Mouse (Mus musculus): ENCODE results near the gene Tsen34. TPM values are rescaled to one million over a fixed set of nuclear protein-coding genes. Genes with fewer than 3 reads are reported as not detected.
A peak's percentile ranks its signal among the peaks of the same experiment; 100 is the strongest.
"Not testable (repeated sequence)": the region's sequence is repeated elsewhere in the genome, so short reads cannot be mapped to it uniquely, and the experiment has no call there.

The Tsen34 gene
- polyA plus RNA-seq, 1 experiment from 2014 or later, result 254 TPM

GRCm38 (mm10) chr7:3707027-3707426, 14.4 kb downstream of the Tsen34 start:
- 71% methylated on average over 4 of the region's 4 CpGs for WGBS
- Histone ChIP-seq H3K4me1 (peaks cover 29% of the 10 kb centered on the region), H3K4me3 (no peak overlapping the region), H3K9ac (replicated peaks) (no peak overlapping the region), H3K9me3 (no peaks in the 10 kb centered on the region), H3K27me3 (no peaks in the 10 kb centered on the region), H3K27ac (replicated peaks) (no peak overlapping the region), H3K4me2 (replicated peaks) (peak overlapping the region; percentile 79; the same call in 1 of the 2 replicates), H3K36me3 (peaks cover 22% of the 10 kb centered on the region)
- ATAC-seq (replicated peaks), result no peak

GRCm38 (mm10) chr7:3707568-3708413, 15.1 kb downstream of the Tsen34 start:
- Histone ChIP-seq H3K9ac (replicated peaks) (no peak overlapping the region), H3K4me2 (replicated peaks) (no peak overlapping the region), H3K9me3 (no peaks in the 10 kb centered on the region), H3K36me3 (peaks cover 22% of the 10 kb centered on the region), H3K27me3 (no peaks in the 10 kb centered on the region), H3K27ac (replicated peaks) (no peak overlapping the region), H3K4me1 (peaks cover 29% of the 10 kb centered on the region), H3K4me3 (no peak overlapping the region)
- 24% methylated on average over 7 of the region's 7 CpGs for WGBS
- no peak for ATAC-seq (replicated peaks)

- not testable (repeated sequence) for ATAC-seq (replicated peaks); H3K27ac ChIP-seq (replicated peaks); H3K4me2 ChIP-seq (replicated peaks); H3K9me3 ChIP-seq; H3K9ac ChIP-seq (replicated peaks); H3K27me3 ChIP-seq; H3K4me3 ChIP-seq
- Histone ChIP-seq H3K4me1 (peaks cover 27% of the 10 kb centered on the region), H3K36me3 (peaks cover 22% of the 10 kb centered on the region)
- 42% methylated on average over 5 of the region's 5 CpGs for WGBS
Observed at GRCm38 (mm10) chr7:3708447-3708980, 15.9 kb downstream of the Tsen34 start.

GRCm38 (mm10) chr7:3709000-3709399, 16.3 kb downstream of the Tsen34 start:
- Histone ChIP-seq H3K27ac (replicated peaks) (no peak overlapping the region), H3K4me2 (replicated peaks) (no peak overlapping the region), H3K4me3 (no peak overlapping the region), H3K9me3 (no peaks in the 10 kb centered on the region), H3K4me1 (peaks cover 26% of the 10 kb centered on the region), H3K36me3 (peaks cover 22% of the 10 kb centered on the region), H3K9ac (replicated peaks) (no peak overlapping the region), H3K27me3 (no peaks in the 10 kb centered on the region)
- 73% methylated on average over 1 of the region's 1 CpGs for WGBS
- ATAC-seq (replicated peaks), result no peak

- H3K4me3 ChIP-seq, result no peak overlapping the region
- H3K9ac ChIP-seq (replicated peaks), result no peak overlapping the region
- H3K4me1 ChIP-seq, result 0 out of 2 replicates have a peak, but pooled peaks cover 3% of the 10 kb centered on the region
- WGBS, result 47% methylated on average over 5 of the region's 5 CpGs
- no peaks in the 10 kb centered on the region for H3K27me3 ChIP-seq
- peaks cover 10% of the 10 kb centered on the region for H3K36me3 ChIP-seq
- ATAC-seq (replicated peaks), result no peak
- no peak overlapping the region for H3K4me2 ChIP-seq (replicated peaks)
- H3K9me3 ChIP-seq, result no peaks in the 10 kb centered on the region
- no peak overlapping the region for H3K27ac ChIP-seq (replicated peaks)
Observed at GRCm38 (mm10) chr7:3712264-3712942, 19.7 kb downstream of the Tsen34 start.

GRCm38 (mm10) chr7:3715249-3715648, 22.6 kb downstream of the Tsen34 start:
- Histone ChIP-seq H3K4me1 (no peaks in the 10 kb centered on the region), H3K9me3 (no peaks in the 10 kb centered on the region), H3K4me3 (no peak overlapping the region), H3K4me2 (replicated peaks) (no peak overlapping the region), H3K36me3 (no peaks in the 10 kb centered on the region), H3K9ac (replicated peaks) (no peak overlapping the region), H3K27ac (replicated peaks) (no peak overlapping the region), H3K27me3 (no peaks in the 10 kb centered on the region)
- 67% methylated on average over 1 of the region's 1 CpGs for WGBS
- no peak for ATAC-seq (replicated peaks)

- ATAC-seq (replicated peaks); H3K4me2 ChIP-seq (replicated peaks); H3K4me3 ChIP-seq; H3K9ac ChIP-seq (replicated peaks); H3K36me3 ChIP-seq; H3K27ac ChIP-seq (replicated peaks); H3K27me3 ChIP-seq; H3K4me1 ChIP-seq; H3K9me3 ChIP-seq: not testable (repeated sequence)
- WGBS, result 83% methylated on average over 1 of the region's 3 CpGs
Observed at GRCm38 (mm10) chr7:3720268-3720667, 27.6 kb downstream of the Tsen34 start, which contains the start of gene Pirb. Gene Pirb, minus strand, starts transcription at chr7:3720391.

- ATAC-seq (replicated peaks); H3K36me3 ChIP-seq; H3K4me1 ChIP-seq; H3K4me2 ChIP-seq (replicated peaks); H3K27ac ChIP-seq (replicated peaks); H3K27me3 ChIP-seq; H3K4me3 ChIP-seq; H3K9ac ChIP-seq (replicated peaks); H3K9me3 ChIP-seq: not testable (repeated sequence)
Observed at GRCm38 (mm10) chr7:3725459-3725858, 32.8 kb downstream of the Tsen34 start.

GRCm38 (mm10) chr7:3732675-3733074, 40.0 kb downstream of the Tsen34 start:
- not testable (repeated sequence) for ATAC-seq (replicated peaks); H3K9ac ChIP-seq (replicated peaks); H3K27ac ChIP-seq (replicated peaks); H3K36me3 ChIP-seq; H3K4me3 ChIP-seq; H3K9me3 ChIP-seq; H3K27me3 ChIP-seq; H3K4me2 ChIP-seq (replicated peaks); H3K4me1 ChIP-seq
- WGBS, result no CpG with 5 or more reads among the region's 1 CpGs

Small RNAs within 50 kb of the gene (microRNA-seq; reads per million reads assigned to microRNA genes)
- 2.9 reads per million, percentile 6 among the genes with 10 or more reads in this experiment for gene Mir3572

Other genes with a start within 250 kb of the Tsen34 start
- gene Tarm1, start 190.2 kb upstream of the Tsen34 start, polyA plus RNA-seq (2015; fragmentation: Nextera tagmentation; extraction: Ambion mirVana), result not detected in 2 replicates
- gene Oscar, start 76.7 kb upstream of the Tsen34 start, polyA plus RNA-seq (2015; fragmentation: Nextera tagmentation; extraction: Ambion mirVana), result 0.31 and 0.40 TPM in 2 replicates
- 378 and 431 TPM in 2 replicates for gene Ndufa3, start 75.5 kb upstream of the Tsen34 start, polyA plus RNA-seq (2015; fragmentation: Nextera tagmentation; extraction: Ambion mirVana)
- gene Tfpt, start 62.9 kb upstream of the Tsen34 start, polyA plus RNA-seq (2015; fragmentation: Nextera tagmentation; extraction: Ambion mirVana), result 33.8 and 37.4 TPM in 2 replicates
- 108 TPM in 2 replicates for gene Prpf31, start 62.9 kb upstream of the Tsen34 start, polyA plus RNA-seq (2015; fragmentation: Nextera tagmentation; extraction: Ambion mirVana)
- 49.5 and 51.7 TPM in 2 replicates for gene Cnot3, start 47.6 kb upstream of the Tsen34 start, polyA plus RNA-seq (2015; fragmentation: Nextera tagmentation; extraction: Ambion mirVana)
- gene Leng1, start 27.0 kb upstream of the Tsen34 start, polyA plus RNA-seq (2015; fragmentation: Nextera tagmentation; extraction: Ambion mirVana), result 15.7 and 16.5 TPM in 2 replicates
- 2.6 and 3.1 TPM in 2 replicates for gene Tmc4, start 15.3 kb upstream of the Tsen34 start, polyA plus RNA-seq (2015; fragmentation: Nextera tagmentation; extraction: Ambion mirVana)
- gene Mboat7, start 660 bp downstream of the Tsen34 start, polyA plus RNA-seq (2015; fragmentation: Nextera tagmentation; extraction: Ambion mirVana), result 54.8 and 66.7 TPM in 2 replicates
- 995 and 1,054 TPM in 2 replicates for gene Rps9, start 11.1 kb downstream of the Tsen34 start, polyA plus RNA-seq (2015; fragmentation: Nextera tagmentation; extraction: Ambion mirVana)
- gene Pirb, start 27.5 kb downstream of the Tsen34 start, polyA plus RNA-seq (2015; fragmentation: Nextera tagmentation; extraction: Ambion mirVana), result 0.27 and 0.33 TPM in 2 replicates
- gene Gm15448, start 132.8 kb downstream of the Tsen34 start, polyA plus RNA-seq (2015; fragmentation: Nextera tagmentation; extraction: Ambion mirVana), result not detected in 2 replicates
- not detected in 2 replicates for gene Pira2, start 152.2 kb downstream of the Tsen34 start, polyA plus RNA-seq (2015; fragmentation: Nextera tagmentation; extraction: Ambion mirVana)
- gene Gm14548, start 205.3 kb downstream of the Tsen34 start, polyA plus RNA-seq (2015; fragmentation: Nextera tagmentation; extraction: Ambion mirVana), result not detected in 2 replicates
- not detected in 2 replicates for gene Lilra6, start 222.6 kb downstream of the Tsen34 start, polyA plus RNA-seq (2015; fragmentation: Nextera tagmentation; extraction: Ambion mirVana)